Mouse (Mus musculus) spleen, adult 2 months (tissue): ENCODE data around the gene Ecsit.

ENCODE experiments used
- CTCF ChIP-seq: fragments of 200-500 bp; IDR thresholded peaks from 2 replicates; pipeline ENCODE4 v1.5.1; 2011; ENCODE audit warnings: mild to moderate bottlenecking, inconsistent platforms; ENCODE audit not compliant: insufficient read depth, insufficient read length, insufficient replicate concordance; ENCODE audit errors: extremely low read depth
- POLR2A ChIP-seq: fragments of 200-500 bp; IDR thresholded peaks from 2 replicates; pipeline ENCODE4 v1.6.1; 2011; ENCODE audit warnings: low read depth, low read length, inconsistent platforms

DNA sequence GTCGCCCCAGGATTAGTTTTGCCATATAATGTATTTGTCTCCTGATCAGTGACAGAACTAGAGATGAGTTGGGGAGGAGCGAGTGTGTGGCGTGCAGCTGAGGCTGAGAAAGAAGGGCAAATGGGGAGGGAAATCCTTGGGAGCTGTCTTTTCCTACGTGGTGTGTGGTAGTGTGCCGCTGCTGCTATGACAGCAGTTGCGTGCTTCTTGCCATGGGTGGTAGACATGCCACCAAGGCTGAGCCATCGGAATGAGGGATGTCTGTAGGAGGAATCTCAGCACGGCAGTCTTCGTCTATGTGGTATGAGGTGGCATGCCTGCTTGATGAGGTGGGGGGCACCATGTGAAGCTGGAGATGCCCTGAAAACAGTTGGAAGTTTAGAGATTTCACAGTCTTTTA is 54.9 kb downstream of the Ecsit start:
- TF ChIP-seq CTCF, result no peak
- TF ChIP-seq POLR2A, result no peak
